Mouse (Mus musculus) cerebellum, adult 11 months (tissue): ENCODE results near the gene Dlx6.

Experiments used
- DNase-seq: peaks from one replicate; pipeline ENCODE4 v3.0.0; 2022

Dlx6 gene

DNA sequence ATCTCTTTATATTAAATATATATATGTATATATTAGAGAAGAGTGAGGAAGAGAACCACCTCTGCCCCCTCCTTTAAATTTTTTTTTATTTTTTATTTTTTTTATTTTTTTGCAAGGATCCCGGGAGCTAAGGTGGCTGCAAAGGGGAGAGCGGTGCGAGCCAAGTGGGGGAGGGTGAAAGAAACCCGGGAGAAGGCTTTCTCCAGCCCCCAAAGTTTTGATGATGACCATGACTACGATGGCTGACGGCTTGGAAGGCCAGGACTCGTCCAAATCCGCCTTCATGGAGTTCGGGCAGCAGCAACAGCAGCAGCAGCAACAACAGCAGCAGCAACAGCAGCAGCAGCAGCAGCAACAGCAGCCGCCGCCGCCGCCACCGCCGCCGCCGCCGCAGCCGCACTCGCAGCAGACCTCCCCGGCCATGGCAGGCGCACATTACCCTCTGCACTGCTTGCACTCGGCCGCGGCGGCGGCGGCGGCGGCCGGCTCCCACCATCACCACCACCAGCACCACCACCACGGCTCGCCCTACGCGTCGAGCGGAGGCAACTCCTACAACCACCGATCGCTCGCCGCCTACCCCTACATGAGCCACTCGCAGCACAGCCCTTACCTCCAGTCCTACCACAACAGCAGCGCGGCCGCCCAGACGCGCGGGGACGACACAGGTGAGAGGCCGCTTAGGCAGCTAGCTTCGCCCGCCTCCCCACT is at the start of gene Dlx6:
Gene Dlx6 (plus strand): TSS at position 175 of the 711 bp plus-strand sequence.
- DNase-seq, result no peak

DNA sequence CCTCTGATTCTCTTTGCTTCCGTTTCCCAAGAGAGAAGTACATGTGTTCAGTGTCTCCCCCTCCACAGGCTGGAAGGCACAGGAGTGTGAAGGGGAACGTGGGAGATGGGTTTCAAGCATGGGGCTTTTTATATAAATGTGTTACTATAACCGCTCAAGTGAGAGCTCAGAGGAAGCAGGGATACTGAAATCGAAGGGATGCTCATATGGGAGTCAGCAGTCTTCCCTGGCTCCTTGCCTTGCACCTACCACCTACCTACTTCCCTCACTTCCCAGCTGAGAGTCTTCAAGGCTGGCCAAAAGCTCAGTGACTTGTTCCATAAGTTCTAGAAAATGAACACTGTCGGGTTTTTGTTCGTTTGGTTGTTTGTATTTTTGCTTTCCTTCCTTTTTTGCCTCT is 46.3 kb upstream of the Dlx6 start:
- no peak for DNase-seq

DNA sequence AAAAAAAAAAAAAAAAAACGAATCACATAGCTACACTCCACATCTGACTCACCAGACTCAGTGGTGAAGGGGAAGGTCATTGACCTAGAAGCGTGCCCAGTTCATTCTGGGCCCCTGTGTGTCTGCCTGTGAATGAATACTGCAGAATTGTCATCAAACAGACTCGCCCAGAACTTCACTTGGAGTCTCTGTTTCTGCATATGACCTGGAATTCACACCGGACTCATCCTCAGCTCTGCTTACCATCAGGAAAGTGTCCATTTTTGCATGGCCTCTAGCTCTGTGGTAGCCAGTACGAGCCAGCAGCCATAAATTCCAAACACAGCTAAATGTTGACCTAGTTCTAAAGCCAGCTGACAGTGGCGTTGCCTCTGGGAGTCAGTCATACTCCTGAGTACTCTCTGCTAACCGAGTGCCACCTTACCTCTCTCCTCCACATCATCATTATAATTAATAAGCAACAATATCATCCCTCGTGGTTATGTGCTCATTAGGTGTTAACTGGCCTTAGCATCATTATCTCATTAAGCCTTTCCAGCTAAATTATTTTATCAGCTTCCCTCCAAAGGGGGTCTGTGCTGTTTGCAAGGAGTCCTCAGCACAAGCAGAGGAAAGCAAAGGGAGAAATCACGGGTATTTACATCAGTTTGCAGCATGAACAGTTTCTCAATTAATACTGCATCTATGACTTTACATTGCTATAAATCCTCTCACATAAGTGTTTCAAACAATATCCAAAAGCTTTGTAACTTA is 44.9 kb upstream of the Dlx6 start:
- no peak for DNase-seq

DNA sequence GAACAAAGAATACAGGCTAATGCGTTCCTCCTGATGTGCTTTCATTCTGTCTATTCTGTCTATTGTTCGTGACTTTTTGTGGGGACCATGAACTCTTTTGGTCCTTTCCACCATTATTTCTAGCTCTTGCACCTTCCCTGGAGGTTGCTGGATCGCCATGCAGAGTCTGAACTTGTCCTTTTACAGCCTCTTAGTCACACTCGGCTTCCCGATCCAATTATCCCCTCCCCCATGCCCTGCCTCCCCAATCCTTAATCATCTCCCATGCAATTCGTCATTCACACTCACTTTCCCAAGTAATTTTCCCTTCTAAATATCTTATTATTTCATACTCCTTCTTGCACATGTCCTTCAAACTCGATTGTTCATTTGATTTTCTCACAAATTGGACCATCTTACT is 44.0 kb upstream of the Dlx6 start:
- DNase-seq, result no peak

DNA sequence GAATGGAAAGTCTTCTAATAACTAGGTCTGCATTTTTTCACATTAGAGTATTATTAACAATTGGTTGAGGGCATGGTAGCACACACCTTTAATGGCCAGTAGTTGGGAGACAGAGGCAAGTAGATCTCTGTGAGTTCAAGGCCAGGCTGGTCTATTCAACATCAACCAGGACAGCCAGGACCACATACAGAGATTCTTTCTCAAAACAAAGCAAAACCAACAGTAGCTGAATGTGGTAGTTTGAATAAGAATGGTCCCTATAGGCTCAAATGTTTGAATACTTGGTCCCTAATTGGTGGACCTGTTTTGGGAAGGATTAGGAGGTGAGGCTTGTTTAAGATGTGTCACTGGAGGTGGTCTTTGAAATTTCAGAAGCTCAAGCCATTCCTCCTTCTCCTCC is 37.8 kb upstream of the Dlx6 start:
- DNase-seq, result no peak

DNA sequence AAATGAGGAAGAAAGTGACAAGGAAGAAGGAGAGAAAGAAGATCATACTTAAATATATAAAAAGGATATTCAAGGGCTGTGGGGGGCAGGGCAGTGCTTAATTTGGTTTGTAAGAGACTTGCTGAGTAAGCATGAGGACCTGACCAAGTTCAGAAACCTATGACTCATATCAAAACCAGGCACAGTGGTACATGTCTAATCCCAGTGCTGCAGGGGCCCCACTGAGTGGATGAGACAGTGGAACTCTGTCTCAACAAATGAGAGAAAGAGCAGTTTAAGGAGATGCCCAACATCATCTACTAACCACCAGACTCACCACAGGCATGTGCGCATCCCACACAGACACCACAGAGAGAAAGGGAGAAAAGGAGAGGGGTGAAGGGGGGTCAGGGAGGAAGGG is 36.3 kb upstream of the Dlx6 start:
- no peak for DNase-seq

DNA sequence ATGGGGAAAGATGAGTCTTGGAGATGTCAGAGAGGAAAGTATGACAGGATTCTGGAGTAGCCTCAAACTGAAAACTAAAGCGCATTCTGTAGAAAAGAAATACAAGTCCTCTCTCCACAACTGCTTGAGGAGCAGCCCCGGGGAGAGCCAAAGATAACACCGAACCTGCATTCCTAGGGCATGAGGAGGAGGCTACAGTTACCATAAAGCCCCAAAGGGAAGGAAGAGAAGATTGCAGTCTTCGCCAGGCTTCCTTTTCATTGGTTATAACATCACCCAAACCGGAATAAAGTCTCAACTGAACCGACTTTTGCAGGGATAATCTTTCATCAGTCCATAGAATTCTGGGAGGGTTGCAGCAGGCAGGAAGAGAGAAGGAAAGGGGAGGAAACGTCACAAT is 32.7 kb upstream of the Dlx6 start:
- no peak for DNase-seq

DNA sequence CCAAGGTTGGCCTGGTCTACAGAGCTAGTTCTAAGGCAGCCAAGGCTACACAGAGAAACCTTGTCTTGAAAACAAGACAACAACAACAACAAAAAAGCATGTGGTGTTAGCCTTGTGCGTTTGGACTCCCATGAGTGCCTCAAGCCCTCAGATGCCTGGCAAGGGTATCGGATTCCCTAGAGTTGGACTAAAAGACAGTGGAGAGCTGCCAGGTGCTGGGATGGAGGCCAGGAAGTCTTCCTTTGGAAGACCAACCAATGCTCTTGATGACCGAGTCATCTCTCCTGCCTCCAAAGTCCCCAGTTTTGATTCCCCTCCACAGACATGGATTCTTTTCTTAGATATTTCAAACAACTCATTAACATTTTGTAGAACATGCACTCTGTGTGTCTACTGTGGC is 29.8 kb upstream of the Dlx6 start:
- DNase-seq, result no peak

DNA sequence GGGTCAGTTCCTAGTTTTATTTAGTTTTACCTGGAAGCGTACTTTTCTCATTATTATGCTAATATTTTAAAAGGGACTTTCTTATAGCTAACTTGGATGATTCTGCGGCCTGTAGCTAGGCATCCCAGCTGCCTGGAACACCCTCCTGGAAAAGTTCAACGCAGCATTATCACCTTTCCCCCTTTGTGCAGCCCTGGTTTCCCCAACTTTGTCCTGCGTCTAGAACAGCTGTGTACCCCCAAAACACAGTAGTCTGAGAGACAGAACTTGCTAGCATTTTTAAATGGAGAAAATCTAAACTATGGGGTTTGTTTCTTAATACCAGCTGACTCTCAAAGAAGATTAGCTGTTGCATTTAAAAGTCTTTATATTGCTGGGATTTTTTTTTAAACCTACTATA is 14.6 kb upstream of the Dlx6 start:
- DNase-seq, result no peak

DNA sequence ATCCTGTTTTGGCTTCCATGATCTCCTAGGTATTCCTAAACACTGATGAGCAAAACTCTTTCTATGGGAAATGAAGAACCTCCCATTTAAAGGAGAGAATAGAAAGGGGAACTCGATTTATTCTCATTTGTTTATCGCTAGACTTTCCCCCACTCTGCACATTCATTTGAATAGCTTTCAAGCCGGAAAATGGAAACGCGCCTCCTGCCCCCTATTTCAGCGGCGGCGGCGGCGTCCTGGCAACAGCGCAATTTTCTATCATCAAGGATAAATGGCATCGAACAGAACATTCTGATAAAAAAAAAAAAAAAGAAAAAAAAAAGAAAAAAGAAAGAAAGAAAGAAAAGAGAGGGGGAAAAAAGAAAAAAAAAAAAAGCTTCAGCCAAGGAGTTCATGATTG is 13.4 kb upstream of the Dlx6 start:
- DNase-seq, result no peak

DNA sequence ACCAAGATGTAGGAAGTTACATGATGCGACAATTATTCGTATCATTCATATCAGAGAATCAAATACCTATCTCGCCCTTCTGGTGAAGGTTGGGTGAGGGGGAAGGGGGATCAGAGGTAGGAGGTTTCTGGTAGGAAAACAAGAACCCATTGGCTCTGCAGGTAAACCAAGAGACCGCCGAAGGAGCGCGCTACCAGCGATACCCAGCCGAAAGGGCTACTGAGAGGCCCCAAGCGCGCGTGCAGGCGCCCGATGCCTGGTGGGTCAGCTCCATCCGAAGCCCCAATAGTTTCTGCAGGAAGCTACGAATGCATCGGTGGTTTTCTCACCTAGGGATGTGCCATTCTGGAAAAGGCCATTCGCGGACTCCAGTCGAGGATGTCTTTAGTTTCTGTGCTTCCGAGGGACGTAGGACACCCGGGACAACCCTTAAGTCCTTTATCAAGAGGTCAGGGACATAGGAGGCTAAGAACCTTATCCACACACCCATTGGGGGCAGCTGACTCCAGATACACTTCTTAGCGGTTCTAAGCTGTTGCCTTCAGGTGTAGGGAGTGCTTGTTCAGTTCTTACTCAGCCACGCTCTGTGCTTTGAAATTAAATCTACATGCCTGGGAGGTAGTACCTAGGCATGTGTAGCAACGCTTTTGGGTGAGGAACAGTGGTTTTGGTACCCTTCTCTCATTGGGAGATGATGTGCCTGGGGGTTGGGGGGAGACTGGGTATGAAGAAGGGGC is 12.6 kb upstream of the Dlx6 start:
- DNase-seq, result no peak

DNA sequence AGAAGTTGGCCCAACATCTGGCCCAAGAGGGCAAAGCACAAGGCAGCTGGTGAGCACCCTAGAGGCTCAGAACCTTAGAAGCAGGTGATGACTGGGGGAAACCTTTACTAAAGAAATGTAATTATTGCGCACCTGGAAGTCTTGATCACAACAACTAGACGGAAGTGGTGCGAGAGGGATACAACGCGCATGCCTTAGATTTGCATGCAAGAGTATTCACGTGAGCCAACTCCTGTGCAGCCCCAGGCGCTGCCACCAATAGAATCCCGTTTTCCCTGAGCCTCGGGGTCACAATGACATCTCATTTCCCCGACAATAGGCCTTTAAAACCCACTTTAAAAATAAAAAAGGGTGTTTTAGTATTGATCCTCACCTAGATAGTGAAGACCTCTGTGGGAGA is 12.0 kb upstream of the Dlx6 start:
- no peak for DNase-seq

DNA sequence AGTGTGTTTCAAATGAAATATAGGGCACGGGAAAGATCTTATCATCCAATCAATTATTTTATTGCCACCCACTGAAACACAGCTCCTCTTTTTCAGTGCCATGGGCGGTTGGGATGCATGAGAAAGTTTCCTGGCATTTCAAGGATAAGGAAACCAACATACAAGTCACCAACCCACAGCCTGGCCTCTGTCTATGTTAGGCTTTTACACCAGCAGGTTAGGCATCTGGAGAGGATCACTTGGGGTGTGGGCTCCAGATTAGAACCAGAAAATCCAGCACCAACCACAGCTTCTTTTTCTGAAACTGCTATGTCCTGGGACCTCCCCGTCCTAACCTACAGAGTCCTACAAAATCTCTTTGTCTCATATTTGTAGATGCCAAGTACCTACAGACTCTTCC is 10.2 kb upstream of the Dlx6 start:
- DNase-seq, result no peak

DNA sequence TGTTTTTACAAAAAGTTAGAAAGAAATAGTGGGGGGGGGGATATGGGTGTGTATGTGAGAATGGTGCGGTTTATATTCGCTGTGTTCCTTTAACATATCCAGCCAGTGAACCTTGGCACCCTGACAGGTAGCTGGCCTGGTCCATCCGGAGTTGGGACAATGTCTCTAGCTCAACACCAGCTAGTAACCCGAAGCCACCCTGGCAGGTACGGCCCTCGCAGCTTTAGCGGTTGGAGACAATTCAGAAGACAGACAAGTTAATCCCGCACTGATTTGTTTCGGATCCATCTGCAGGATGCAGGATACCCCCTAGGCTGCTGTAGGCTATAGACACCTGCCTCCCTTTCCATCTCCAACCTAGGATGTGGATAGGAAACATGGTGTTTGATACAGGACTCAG is 9.0 kb upstream of the Dlx6 start:
- DNase-seq, result no peak

DNA sequence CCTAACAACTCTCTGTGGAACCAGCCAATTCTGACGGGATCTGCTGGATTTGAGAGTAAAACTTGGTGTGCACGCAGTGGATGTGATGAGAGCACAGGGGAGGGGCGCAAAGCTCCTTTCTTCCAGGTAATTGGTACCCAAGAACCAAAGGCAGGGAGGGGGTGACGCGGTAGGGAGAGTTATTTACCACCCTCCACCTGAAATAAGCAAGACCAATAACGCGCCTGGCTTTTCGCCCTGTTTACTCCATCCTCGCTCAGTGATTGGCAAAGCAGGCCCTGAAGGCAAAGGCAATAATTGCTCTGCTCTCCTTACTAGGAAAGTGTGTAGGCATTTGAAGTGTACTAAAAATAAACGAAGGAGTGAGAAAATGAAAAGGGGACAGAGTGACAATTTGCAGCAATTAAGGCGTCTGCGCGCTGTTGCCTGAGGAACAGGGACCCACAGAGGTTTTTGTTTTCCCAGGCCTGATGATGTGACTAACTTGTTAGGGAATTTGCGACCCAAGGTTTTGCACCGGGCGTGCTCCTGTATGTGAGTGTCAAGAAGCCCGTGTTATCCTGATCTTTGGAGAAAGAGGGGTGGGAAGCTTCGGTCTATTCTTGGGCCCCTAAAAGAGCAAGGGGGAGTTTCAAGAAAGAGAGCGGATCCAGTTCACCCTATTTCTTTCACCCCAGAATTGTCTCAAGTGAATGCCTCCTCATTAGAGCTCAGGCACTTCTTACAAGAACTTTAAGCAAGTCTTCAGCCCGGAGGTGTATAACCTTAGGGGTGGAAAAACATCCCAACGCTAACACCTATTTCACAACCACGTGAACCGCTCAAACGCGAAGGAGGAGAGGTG is 8.0 kb upstream of the Dlx6 start:
- no peak for DNase-seq

DNA sequence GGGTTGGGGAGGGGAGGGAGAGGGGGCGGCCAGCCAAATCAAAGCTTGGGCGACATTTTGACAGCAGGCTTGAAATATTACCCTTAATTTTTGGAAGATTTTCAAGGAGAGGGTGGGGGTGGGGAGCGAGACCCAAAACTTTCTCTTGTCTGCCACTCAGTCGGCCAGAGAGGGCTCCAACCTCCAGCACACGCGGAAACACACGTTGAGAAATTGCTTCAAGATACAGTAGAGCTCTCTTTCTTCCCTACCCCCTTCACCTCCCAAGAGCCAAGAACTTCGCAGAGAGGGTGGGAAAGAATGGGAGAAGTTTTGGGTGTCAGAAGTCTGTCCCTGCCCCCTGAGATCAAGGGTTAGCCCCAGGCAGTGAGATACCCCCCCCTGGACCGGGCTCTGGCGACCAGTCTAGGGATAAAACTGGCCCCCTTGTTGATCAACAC is 7.4 kb upstream of the Dlx6 start:
- no peak for DNase-seq

DNA sequence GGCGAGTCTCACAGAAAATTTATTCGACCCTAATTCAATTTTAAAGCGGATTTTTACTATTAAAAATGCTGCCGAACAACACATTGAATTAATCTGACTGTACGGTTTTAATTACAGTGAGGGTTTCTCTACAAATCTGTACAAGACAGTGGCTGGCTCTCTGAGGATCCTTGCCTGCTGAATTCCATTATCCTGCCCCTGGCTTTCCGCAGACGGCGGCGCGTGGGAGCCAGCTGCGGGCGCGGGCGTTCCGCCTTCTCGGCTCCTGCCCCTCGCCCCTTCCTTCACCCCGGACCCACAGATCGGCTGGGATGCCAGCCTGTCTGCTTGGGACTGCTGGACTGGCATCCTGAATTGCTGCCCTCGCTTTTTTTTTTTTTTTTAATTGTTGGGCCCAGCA is 6.8 kb upstream of the Dlx6 start:
- DNase-seq, result no peak

DNA sequence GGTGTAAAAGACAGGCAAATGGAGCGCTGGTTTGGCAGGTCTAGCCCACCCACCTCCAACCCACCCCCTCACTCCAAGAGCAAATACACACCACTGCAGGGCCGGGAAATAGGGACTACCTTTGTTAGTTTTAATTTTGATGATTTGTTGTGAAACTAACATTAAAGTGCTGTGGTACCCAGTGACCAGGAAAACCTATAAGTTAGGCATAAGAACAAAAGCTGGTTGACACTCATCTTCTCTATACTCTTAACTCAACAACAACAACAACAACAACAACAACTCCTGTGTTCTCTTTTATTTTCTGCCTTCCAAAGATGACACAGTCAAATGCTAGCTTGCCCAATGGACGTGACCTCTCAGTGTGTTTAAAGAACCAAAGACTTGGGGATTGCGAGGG is 6.3 kb upstream of the Dlx6 start:
- DNase-seq, result no peak

DNA sequence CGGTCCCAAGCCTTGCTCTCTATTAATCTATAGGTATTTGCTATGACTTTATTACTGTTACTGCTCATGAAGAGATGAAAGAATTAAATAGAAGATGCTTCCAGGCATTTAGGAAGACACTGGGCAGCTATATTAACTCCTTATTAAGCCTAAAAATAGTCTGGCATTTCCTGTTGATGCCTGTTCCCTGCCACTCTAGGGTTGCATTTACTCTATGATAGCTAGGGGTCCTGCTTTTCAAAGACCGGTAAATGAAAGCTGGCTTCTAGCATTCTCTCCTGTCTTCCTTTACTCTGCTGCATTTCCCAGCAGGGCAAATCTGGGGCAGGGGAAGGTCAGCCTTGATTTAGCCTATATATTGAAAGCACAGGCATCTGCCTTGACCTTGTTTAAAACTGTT is 5.4 kb upstream of the Dlx6 start:
- no peak for DNase-seq

DNA sequence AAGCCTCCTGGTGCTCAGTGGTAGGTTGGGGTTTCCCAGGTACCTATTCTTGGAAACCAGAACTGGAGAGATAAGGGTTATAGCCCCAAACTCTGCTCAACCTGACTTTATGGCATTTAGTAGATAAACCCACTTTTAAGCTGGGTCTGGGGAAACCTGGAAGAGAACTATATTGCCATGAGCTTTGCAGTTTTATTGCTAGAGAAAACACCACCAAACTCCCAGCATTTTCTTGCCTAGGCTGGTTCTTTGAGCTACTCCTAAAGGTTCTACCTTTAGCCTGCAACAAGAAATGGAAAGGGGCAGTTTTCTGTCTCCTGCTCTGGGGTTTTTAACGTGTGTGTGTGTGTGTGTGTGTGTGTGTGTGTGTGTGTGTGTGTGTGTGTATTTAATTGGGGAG is 4.6 kb upstream of the Dlx6 start:
- DNase-seq, result no peak

DNA sequence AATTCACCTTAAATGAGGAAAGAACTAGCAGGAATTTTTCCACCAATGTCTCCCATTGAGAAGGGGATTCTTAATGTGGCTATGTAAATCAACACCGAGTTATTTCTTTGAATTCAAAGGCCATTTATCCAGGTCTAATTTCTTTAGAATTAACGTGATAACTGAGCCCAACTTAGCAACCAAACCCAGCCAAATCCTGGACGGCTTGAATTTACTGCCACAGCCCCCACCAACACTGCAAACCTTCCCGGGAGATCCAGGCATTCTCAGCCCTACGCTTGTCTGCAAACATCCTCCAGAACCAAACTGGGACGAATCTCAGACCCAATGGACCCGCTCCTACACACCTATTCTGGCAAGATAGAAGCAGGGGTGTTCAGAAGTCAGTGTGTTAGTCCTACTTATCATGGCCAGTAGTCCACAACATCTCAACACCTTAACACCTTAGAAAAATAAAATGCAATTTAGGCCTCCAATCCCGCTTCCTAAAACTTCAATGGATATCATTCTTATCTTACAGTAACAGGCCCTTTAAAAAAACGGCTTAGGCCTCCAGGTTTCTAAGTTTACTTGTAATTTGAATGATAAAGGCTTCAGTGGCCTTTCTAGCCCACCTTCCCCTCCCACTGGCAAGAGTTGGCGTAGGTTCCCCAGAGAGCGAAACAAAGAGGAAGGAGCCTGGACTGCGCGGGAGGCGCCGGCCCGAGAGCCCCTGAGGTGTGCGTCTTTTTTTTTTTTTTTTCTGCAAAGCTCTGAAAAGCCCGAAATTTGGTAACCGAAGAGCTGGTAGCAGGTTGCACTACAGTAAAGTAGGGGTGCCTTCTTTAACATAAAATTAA is 3.8 kb upstream of the Dlx6 start:
- no peak for DNase-seq

DNA sequence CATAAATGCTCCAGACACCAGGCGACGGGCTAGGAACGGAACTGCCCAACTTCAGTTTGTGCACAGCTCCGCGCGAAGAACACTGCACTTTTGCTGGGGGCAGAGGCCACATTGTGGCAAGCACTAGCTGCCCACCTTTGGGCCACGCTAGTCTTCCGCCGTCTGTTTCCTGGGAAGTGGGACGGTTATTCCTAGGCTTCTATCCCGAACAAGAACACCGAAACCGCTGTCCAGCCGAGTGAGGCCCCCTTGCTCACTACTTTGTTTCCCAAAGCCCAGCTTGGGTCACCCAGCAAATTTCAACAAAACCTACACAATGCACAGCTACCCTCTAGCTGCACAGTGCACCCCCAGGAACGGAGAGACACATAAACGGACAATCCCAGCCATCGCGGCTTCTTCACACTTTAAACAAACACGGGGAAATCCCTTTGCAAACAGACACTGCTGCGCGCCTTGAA is 3.2 kb upstream of the Dlx6 start:
- no peak for DNase-seq
